Mouse (Mus musculus) CH12F3 (cell line): ENCODE measurements around the gene Tmem219.
"Not testable (repeated sequence)": the region's sequence is repeated elsewhere in the genome, so short reads cannot be mapped to it uniquely, and the experiment has no call there.

ENCODE experiments used
- in situ Hi-C: fragments of 300-500 bp; cut with MboI; formaldehyde crosslinking; loops from 2 replicates; pipeline ENCODE4 v1.14.3; 2020; ENCODE audit warnings: low sequenced_read_pairs

Gene Tmem219

GRCm38 (mm10) chr7:126926299-126926698 lies 3.6 kb upstream of the Tmem219 start:
- in situ Hi-C loops, result no loop called here

DNA sequence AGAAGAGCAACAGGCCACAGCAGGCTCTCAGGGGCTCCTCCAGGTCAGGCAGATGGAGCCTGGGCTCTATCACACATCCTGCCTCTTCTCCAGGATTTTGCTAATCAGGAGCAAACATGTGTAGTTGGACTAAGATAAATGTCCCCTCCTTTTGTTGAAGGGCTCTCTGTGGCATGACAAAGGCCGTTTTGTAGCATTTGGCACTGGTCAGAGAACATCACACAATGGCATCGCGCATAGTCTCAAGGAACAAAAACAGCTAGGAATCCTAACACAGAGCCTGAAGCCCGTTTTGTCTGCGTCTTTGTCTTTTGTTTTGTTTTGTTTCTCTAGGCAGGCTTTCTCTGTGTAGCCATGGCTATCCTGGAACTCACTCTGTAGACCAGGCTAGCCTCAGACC lies 1.3 kb upstream of the Tmem219 start:
- in situ Hi-C loops, result no loop called here

GRCm38 (mm10) chr7:126921563-126921962 lies 1.2 kb downstream of the Tmem219 start:
- in situ Hi-C loops, result no loop called here

GRCm38 (mm10) chr7:126919973-126920372 lies 2.7 kb downstream of the Tmem219 start:
- in situ Hi-C loops, result no loop called here

GRCm38 (mm10) chr7:126918356-126918755 lies 4.4 kb downstream of the Tmem219 start:
- in situ Hi-C loops, result not testable (repeated sequence)

GRCm38 (mm10) chr7:126914844-126915243 lies 7.9 kb downstream of the Tmem219 start:
- in situ Hi-C loops, result no loop called here

DNA sequence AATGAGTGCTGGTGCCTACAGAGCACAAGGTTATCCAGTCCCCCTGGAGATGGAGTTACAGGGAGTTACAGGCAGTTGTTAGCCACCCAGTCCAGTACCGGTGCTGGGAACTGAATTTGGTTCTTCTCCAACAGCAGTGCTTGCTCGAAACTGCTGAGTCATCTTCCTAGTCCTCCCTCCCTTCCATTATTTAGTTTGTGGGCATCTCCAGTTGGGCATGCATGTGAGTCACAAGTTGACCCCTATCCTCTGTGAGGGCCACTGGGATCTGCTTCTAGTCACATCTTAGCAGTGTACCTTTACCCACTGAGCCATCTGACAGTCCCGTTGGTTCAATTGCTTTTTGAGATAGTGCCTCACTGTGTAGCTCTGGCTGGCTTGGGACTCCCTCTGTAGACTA lies 17.1 kb downstream of the Tmem219 start:
- in situ Hi-C loops, result no loop called here

- in situ Hi-C loops, result not testable (repeated sequence)
These were observed 22.9 kb downstream of the Tmem219 start for GRCm38 (mm10) chr7:126899781-126900180.

DNA sequence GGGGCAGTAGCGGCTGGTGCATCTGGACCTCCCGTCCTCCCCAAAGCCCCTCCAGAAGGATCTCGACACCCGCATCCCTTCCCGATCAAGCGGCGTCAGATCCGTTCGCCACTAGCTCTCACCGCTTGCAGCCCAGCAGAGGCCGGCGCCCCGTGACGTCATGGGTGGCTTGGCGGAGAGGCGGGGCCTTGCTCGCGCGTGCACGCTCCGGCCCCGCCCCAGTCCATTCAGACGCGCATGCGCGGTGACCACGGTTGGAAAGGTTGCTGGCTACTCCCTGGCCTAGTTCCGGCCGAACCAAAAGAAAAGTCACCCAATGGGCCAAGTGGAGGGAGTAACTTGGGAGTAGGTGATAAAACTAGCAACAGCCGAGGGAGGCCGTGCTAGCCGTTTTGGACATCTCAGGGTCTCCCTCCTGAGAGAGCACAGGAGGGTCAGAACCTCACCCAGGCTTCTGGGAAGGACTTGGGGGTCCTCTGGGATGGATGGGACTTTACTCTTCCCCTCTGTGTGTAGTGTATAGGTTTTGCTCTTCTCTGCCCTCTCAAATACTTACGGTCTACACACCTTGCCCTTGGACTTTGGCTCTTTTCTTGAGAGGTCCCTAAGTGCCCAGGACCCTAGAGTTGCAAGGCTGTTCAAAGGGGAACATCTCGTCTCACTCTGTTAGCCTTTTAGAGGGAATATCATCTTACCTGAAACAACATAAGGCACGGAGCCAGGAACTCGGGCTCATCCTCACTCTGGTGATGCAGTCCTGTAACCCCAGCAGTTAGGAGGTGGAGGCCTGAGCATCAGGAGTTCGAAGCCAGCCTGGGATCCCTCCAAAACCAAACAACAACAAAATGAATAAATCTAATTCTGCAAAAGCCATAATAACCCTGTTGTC lies 24.4 kb downstream of the Tmem219 start:
- in situ Hi-C loops, result no loop called here

GRCm38 (mm10) chr7:126897390-126898101 lies 25.2 kb downstream of the Tmem219 start:
- in situ Hi-C loops, result no loop called here

- in situ Hi-C loops, result no loop called here
These were observed 25.8 kb downstream of the Tmem219 start for GRCm38 (mm10) chr7:126896912-126897311.

GRCm38 (mm10) chr7:126888852-126889251 lies 33.9 kb downstream of the Tmem219 start:
- in situ Hi-C loops, result no loop called here

GRCm38 (mm10) chr7:126887281-126887680 lies 35.4 kb downstream of the Tmem219 start:
- in situ Hi-C loops, result no loop called here

DNA sequence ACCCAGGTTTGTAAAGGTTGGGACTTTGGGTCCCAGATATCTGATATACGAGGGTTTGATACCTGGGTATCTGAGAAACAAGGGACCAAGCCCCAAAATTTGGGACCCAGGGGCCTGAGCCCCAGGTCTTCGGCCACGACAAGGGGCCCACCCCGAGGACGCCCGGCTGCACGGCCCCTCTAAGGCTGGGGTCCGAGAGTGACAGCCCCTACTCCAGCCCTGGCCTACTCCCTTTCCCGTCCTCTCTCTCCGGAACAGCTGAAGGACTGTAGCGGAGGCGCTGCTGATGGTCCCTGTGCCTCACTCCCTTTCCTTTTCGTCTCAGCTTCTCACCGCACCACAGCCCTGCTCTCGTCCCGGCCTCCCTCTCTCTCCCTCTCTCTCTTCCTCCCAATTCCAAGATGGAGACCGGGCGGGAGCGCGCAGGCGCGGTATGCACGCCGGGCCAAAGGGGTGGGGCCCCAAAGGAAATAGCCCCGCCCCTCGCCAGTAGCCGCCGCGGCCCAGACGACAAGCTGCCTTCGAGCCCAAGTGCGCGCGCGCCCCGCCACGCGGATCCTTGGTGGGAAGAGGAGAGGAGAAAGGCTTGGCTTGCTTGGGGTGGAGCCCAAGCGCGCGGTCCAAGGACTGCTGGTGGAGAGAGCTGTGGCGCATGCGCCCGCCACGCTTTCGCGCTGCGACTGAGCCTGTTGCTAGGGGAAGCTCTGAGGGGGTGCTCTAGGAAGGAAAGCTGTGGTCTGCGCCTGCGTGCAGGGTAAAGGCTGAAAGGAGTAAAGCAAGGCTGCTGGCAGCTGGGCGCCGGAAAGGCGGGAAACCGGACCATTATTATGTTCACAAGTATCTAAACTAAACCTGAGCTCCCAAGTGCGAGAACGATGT lies 38.2 kb downstream of the Tmem219 start, which contains the start of gene Taok2:
Gene Taok2 (minus strand): TSS at position 418 of the 879 bp plus-strand sequence.
- in situ Hi-C loops, result no loop called here

- in situ Hi-C loops, result no loop called here
These were observed 39.0 kb downstream of the Tmem219 start for GRCm38 (mm10) chr7:126883731-126884181.

- in situ Hi-C loops, result no loop called here
These were observed 41.7 kb downstream of the Tmem219 start for GRCm38 (mm10) chr7:126881040-126881439.

DNA sequence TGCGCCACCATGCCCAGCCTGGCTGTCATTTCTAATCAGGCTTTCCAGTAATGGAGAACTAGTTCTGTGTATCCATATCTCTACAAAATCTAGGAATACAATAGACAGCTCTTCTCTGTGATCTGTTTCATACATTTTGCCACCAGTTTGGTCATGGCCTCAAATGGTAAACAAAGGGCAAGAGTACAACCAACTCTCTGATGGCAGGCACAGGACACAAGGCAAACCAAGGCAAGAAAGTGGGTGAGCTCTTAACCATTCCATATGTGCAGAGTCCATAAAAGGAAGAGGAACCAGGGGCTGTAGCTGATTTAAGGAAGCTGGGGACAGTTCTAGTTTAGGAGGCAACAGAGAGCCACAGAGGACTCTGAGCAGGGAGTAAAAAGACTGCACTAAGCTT lies 45.5 kb downstream of the Tmem219 start:
- in situ Hi-C loops, result no loop called here

GRCm38 (mm10) chr7:126870520-126870891 lies 52.2 kb downstream of the Tmem219 start:
- in situ Hi-C loops, result no loop called here

- in situ Hi-C loops, result no loop called here
These were observed 52.8 kb downstream of the Tmem219 start for GRCm38 (mm10) chr7:126869780-126870519.

- in situ Hi-C loops, result no loop called here
These were observed 54.7 kb downstream of the Tmem219 start for GRCm38 (mm10) chr7:126868003-126868402.
